Mouse (Mus musculus): Measurements from ENCODE around the gene Sec61a1.

Sec61a1 gene

DNA sequence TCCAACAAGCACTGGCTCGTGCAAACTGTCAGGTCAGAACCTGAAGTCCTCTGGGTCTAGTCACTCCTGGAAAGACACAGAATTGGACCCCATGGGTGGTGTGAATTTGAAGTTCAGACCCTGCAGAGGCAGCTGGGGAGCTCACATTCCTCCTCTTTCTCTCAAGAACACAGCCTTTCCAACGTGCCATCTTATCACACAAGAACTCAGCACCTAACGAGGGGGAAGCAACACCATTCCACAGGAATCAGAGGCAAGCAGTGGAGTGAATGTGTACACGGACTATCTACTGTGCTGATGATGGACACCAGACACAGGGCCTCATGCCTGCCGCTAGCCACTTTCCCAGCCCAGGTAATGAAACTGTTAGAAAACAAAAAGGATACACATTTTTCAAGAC, 2.0 kb downstream of the Sec61a1 start:
- DNase-seq (ENCODE audit: low read depth, low spot score), result no peak

DNA sequence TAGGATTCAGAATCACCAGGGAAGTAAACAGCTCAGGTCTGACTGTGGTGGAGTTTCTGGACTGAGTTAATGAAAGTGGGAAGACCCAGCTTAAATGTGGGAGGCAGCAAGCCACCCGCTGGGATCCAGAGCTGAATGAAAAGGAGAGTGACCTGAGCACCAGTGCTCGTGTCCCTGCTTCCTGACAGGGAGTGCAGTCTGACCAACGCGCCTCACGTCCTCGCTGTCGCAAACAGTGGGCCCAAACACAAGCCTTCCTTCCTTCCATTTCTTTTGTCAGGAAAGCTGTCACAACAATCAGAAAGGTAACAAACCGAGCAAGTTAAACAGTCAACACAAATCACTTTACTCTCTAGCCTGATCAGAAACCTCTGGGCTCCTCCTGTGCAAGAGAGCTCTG, 2.7 kb downstream of the Sec61a1 start:
- no peak for DNase-seq (ENCODE audit: low read depth, low spot score)

DNA sequence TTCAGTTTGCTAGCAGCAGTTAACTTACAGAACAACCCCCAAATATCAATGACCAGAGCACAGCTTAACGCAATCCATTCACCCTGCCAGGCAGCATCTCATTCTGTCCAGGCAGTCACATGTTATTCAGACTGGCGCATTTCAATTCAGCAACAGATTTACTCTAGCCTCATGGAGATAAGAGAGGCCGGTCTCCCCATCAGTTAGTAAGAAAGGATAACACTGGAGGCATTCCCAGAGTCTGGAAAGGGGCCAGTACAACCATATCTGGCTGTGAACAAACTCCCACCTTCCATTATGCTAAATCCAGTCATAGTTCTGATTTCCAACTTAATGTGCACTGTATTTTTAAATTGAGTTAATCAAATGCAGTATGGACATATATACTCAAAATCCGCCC, 4.2 kb downstream of the Sec61a1 start:
- no peak for DNase-seq (ENCODE audit: low read depth, low spot score)

- no peak for DNase-seq (ENCODE audit: low read depth, low spot score)
Measured at GRCm38 (mm10) chr6:88513984-88514383, 4.7 kb downstream of the Sec61a1 start.

DNA sequence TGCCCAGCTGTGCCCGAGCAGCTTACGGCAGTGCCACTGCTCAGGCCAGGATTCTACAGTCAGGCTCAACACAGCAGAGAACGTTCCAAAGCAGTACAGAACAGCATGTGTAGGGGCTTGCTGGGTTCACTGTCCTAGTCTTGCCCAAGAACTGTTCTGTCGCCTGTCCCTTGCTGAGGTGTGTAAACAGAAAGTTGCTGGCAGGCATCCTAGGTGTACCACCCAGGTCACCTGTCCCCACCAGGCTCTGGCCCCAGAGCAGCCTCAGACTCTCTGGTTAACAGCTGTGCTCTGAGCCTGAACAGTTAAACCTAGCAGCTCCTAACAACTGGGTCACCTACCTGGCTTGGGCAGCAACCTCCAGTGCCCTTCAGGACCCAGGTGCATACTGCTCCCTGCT, 15.7 kb downstream of the Sec61a1 start:
- no peak for DNase-seq (ENCODE audit: low read depth, low spot score)

DNA sequence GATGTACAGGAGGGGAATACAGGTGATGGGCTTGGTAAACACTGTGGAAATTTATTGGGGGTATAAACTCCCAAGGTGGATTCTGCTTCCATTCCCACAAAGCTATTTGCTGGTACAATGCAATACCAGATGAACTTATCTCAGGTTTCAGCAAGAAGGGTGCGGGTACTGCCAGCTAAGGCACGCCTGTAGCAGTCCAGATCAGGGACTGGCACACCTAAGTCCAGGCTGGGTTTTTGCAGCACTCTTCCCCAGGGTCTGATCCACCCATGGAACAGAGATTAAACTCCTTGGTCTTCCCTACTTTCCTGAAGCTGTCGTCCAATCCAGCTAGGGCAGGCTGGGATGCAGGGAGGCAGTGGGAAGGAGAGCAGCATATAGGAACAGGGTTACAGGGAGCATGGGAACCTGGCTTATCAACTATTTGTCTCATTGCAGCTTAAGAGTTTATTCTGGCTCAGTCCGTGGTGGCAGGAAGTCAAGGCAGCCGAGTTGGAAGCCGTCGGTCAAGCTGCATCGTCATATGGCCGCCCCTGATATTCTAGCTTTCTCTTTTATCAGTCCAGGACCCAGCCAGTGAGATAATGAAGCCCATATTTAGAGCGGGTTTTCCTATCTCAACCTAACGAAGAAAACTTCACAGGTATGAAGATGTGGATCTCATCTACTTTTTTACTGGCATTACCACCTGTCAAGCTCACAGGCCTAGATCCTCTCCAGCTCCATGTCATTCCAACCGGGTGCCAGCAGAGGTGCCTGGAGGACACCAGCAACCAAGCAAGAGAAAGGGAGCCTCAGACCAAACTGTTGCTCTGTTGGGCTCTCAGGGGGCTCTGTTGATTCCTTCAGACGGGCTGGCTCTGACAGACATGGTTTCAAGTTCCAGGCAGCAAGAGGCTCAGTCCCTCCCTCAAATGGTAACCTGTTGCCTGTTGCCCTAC, 16.4 kb downstream of the Sec61a1 start:
- no peak for DNase-seq (ENCODE audit: low read depth, low spot score)

- DNase-seq (ENCODE audit: low read depth, low spot score), result no peak
Measured at GRCm38 (mm10) chr6:88500405-88500767, 18.3 kb downstream of the Sec61a1 start.

GRCm38 (mm10) chr6:88499481-88500404, 19.0 kb downstream of the Sec61a1 start:
- no peak for DNase-seq (ENCODE audit: low read depth, low spot score)

DNA sequence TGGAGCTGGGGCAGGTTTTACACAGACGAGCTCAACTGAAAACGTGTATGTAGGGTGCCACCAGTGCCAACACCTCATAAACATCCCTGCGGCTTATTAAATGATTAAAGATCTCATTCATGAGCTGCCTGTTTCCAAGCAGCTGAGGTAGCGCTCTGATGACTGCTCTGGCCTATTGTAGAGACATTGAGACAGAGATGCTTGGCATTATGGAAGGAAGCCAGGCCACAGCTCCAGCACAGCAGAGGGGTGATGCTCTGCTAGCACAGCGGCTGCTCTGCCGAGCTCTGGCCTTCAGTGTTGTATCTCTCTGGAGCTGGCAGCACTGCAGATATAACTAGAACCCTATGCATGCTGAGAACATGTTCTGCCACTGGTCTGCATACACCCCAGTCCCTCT, 25.0 kb downstream of the Sec61a1 start:
- DNase-seq (ENCODE audit: low read depth, low spot score), result no peak

DNA sequence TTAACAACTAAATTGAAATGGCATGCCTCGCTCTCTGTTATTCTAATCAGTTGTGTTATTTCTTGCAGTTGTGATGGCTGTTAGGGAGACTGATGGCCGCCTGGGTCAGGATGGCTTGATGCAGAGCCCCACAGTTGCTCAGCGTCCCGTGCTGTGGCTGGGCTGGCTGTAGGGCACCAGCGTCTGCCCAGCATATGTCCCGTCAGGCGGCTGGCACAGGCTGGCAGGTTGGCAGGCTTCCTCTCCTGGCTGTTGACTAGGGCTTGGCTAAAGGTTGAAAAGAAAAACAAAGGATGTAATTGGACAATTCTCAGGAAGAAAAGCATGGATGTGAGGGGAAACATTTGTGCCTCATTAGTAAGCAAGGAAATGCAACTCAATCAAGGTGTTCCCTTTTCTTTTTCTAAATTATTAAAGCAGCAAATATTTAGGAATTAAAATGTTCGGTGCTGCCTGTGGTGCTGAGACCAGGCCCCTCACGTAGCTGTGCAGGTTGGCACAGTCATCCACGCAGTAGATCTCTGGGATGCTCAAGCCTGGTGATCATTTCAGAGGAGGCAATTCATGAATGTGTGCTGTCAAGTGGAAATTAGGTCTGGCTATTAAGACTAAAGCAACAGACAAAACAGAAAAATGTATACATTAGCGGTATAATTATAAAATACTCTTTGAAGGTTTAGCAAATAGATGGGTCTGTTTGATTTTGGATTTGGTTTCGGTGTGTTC, 27.9 kb downstream of the Sec61a1 start:
- DNase-seq (ENCODE audit: low read depth, low spot score), result no peak

DNA sequence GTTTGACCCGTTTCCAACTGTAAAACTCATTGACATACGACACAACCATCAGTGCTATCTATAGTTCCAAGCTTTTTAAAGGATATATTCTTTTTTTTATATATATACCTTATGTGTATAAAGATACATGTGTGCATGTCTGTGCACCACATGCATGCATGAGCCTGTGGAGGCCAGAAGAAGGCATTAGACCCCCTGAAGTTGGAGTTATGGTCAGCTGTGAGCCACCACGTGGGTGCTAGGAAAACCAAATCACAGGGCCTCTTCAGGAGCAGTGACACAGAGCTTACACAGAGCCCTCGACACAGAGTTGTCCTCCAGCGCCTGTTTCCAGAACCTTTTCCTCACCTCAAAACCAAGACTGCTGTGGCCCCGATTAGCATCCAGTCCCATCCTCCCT, 28.9 kb downstream of the Sec61a1 start:
- no peak for DNase-seq (ENCODE audit: low read depth, low spot score)

DNA sequence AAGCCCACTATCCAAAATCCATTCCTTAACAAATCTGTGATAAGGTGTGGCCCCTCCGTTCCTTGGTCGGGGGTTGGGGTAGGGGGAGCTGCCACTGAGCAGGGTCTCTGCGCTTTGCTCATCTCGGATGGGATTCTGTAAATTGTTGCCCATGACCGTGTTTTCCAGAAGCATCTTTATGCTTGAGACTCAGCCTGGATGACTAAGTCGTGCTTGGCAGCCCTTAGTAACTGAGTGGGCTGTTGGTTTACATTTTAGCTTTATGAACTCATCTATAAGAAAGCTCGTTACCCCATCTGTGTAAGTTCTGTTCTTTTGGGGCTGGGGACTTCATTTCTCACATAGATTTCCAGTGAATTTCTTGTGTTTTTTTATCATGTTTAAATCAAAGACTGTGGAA, 29.7 kb downstream of the Sec61a1 start:
- peak; percentile 39 for DNase-seq (ENCODE audit: low read depth, low spot score)

- peak; percentile 56 for DNase-seq (ENCODE audit: low read depth, low spot score)
Measured at GRCm38 (mm10) chr6:88486893-88487292, 31.8 kb downstream of the Sec61a1 start.

DNA sequence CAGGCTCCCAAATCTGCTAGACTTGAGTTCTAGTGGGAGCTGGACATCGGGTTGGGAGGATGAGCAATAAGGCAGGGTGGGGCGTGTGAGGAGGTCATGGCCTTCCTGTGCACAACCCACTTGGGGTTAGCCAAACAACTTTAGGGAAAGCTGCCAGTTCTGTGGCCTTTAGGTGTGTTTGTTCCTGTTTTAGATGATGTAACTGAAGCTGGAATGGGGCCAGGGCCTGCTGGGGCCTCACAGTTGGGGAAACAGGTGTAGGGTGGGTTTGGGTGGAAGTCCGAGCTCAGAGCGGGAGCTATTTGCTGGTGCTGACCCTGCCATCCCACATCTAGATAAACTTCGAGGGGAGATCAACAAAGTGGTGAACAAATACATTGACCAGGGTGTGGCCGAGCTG, 33.3 kb downstream of the Sec61a1 start:
- DNase-seq (ENCODE audit: low read depth, low spot score), result no peak

DNA sequence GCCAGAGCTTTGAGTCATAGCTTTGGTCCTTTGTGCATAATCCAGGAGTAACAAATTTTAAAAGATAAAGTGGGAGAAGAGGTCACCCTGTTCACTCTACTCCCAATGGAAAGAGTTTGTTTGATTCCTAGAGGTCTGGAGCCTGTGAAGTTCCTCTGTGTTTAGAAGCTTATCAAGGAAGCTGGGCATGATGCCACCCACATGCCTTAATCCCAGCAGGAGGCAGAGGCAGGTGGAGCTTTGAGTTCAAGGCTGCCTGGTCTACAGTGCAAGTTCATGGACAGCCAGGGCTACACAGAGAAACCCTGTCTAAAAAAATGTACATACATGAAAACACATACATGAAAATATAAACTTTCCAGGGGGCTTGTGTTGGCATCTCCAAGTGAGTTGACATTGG, 34.8 kb downstream of the Sec61a1 start:
- DNase-seq (ENCODE audit: low read depth, low spot score), result no peak

DNA sequence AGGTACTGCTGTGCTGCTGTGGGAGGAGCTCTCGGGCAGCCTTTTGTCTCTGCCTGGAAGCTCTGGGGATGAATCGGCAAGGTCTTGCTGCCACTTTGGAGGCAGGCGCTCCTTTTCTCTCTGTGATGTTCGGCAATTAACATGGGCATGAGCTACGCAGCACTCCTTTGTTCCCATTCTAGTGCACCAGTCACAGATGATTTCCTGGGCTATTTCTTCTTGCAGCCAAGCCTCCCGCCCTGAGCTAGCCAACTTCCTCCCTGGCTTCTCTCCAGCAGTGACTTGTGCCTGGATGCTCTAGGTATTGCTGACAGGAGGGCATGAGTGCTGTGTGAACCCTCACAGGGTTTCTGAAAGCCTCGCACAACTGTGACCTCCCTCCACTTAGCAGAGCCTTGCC, 35.6 kb downstream of the Sec61a1 start:
- DNase-seq (ENCODE audit: low read depth, low spot score), result no peak

GRCm38 (mm10) chr6:88480421-88480820, 38.3 kb downstream of the Sec61a1 start:
- DNase-seq (ENCODE audit: low read depth, low spot score), result no peak

- no peak for DNase-seq (ENCODE audit: low read depth, low spot score)
Measured at GRCm38 (mm10) chr6:88469878-88470277, 48.8 kb downstream of the Sec61a1 start.

- DNase-seq (ENCODE audit: low read depth, low spot score), result peak; percentile 99
Measured at GRCm38 (mm10) chr6:88465181-88465920, 53.4 kb downstream of the Sec61a1 start, which contains the start of gene Ruvbl1. Gene Ruvbl1 (plus strand): TSS chr6:88465409.

GRCm38 (mm10) chr6:88454545-88454944, 64.2 kb downstream of the Sec61a1 start:
- DNase-seq (ENCODE audit: low read depth, low spot score), result no peak
